Mouse (Mus musculus): ENCODE results near the gene Hist1h2bf. TPM values are rescaled to one million over a fixed set of nuclear protein-coding genes. Genes with fewer than 3 reads are reported as not detected.
A peak's percentile ranks its signal among the peaks of the same experiment; 100 is the strongest.
"Not testable (repeated sequence)": the region's sequence is repeated elsewhere in the genome, so short reads cannot be mapped to it uniquely, and the experiment has no call there.

The Hist1h2bf gene
- polyA plus RNA-seq, 1 experiment from 2014 or later, result 4.8 TPM

- DNase-seq (ENCODE audit: low spot score), result peak; percentile 80
- not testable (repeated sequence) for H3K27me3 ChIP-seq (replicated peaks; ENCODE audit: low read depth, poor library complexity, severe bottlenecking); H3K9me3 ChIP-seq; H3K36me3 ChIP-seq (replicated peaks)
- Histone ChIP-seq H3K4me1 (peaks cover 19% of the 10 kb centered on the region), H3K27ac (replicated peaks) (peak within 1 kb of the TSS; percentile 94), H3K4me3 (peak within 1 kb of the TSS; percentile 62)
- under 1% methylated on average over 42 of the region's 42 CpGs for WGBS
Measured at GRCm38 (mm10) chr13:23542999-23543607, 30.9 kb downstream of the Hist1h2bf start, which contains the start of gene Hist1h2bh. Gene Hist1h2bh, minus strand, starts transcription at chr13:23543392.

- H3K36me3 ChIP-seq (replicated peaks); H3K27me3 ChIP-seq (replicated peaks; ENCODE audit: low read depth, poor library complexity, severe bottlenecking); H3K9me3 ChIP-seq; DNase-seq (ENCODE audit: low spot score): not testable (repeated sequence)
- Histone ChIP-seq H3K4me1 (peaks cover 25% of the 10 kb centered on the region), H3K4me3 (peak overlapping the region; percentile 62), H3K27ac (replicated peaks) (peak overlapping the region; percentile 94)
- 7% methylated on average over 3 of the region's 3 CpGs for WGBS
Measured at GRCm38 (mm10) chr13:23542225-23542980, 31.6 kb downstream of the Hist1h2bf start.

- no peak overlapping the region for H3K27ac ChIP-seq (replicated peaks)
- H3K36me3 ChIP-seq (replicated peaks), result no peaks in the 10 kb centered on the region
- WGBS, result 88% methylated on average over 3 of the region's 3 CpGs
- peak overlapping the region; percentile 62 for H3K4me3 ChIP-seq
- H3K27me3 ChIP-seq (replicated peaks; ENCODE audit: low read depth, poor library complexity, severe bottlenecking), result no peaks in the 10 kb centered on the region
- no peaks in the 10 kb centered on the region for H3K9me3 ChIP-seq
- no peak for DNase-seq (ENCODE audit: low spot score)
- peaks cover 32% of the 10 kb centered on the region for H3K4me1 ChIP-seq
Measured at GRCm38 (mm10) chr13:23541497-23541896, 32.5 kb downstream of the Hist1h2bf start.

- H3K27ac ChIP-seq (replicated peaks); H3K9me3 ChIP-seq; H3K4me3 ChIP-seq; DNase-seq (ENCODE audit: low spot score); H3K27me3 ChIP-seq (replicated peaks; ENCODE audit: low read depth, poor library complexity, severe bottlenecking); H3K36me3 ChIP-seq (replicated peaks): not testable (repeated sequence)
- H3K4me1 ChIP-seq, result peaks cover 29% of the 10 kb centered on the region
- WGBS, result 67% methylated on average over 1 of the region's 1 CpGs
Measured at GRCm38 (mm10) chr13:23539821-23540220, 34.2 kb downstream of the Hist1h2bf start.

- Histone ChIP-seq H3K4me3 (peak overlapping the region; percentile 35; the same call in 1 of the 2 replicates), H3K9me3 (no peaks in the 10 kb centered on the region), H3K4me1 (peaks cover 31% of the 10 kb centered on the region), H3K27ac (replicated peaks) (peak overlapping the region; percentile 66), H3K27me3 (replicated peaks; ENCODE audit: low read depth, poor library complexity, severe bottlenecking) (no peaks in the 10 kb centered on the region), H3K36me3 (replicated peaks) (no peaks in the 10 kb centered on the region)
- 81% methylated on average over 5 of the region's 5 CpGs for WGBS
- DNase-seq (ENCODE audit: low spot score), result no peak
Measured at GRCm38 (mm10) chr13:23538249-23538648, 35.7 kb downstream of the Hist1h2bf start.

- 81% methylated on average over 3 of the region's 3 CpGs for WGBS
- Histone ChIP-seq H3K27ac (replicated peaks) (peak overlapping the region; percentile 94), H3K4me1 (peaks cover 38% of the 10 kb centered on the region), H3K4me3 (peak overlapping the region; percentile 60), H3K9me3 (no peaks in the 10 kb centered on the region), H3K27me3 (replicated peaks; ENCODE audit: low read depth, poor library complexity, severe bottlenecking) (no peaks in the 10 kb centered on the region), H3K36me3 (replicated peaks) (no peaks in the 10 kb centered on the region)
- DNase-seq (ENCODE audit: low spot score), result no peak
Measured at GRCm38 (mm10) chr13:23537006-23537710, 36.8 kb downstream of the Hist1h2bf start.

GRCm38 (mm10) chr13:23536076-23536822, 37.7 kb downstream of the Hist1h2bf start:
- Histone ChIP-seq H3K9me3 (no peaks in the 10 kb centered on the region), H3K36me3 (replicated peaks) (no peaks in the 10 kb centered on the region), H3K4me1 (peaks cover 35% of the 10 kb centered on the region), H3K27me3 (replicated peaks; ENCODE audit: low read depth, poor library complexity, severe bottlenecking) (no peaks in the 10 kb centered on the region), H3K4me3 (peak overlapping the region; percentile 60), H3K27ac (replicated peaks) (peak overlapping the region; percentile 94)
- no peak for DNase-seq (ENCODE audit: low spot score)
- 24% methylated on average over 7 of the region's 7 CpGs for WGBS

- peak; percentile 92 for DNase-seq (ENCODE audit: low spot score)
- Histone ChIP-seq H3K4me3 (peak within 1 kb of the TSS; percentile 60), H3K4me1 (peaks cover 35% of the 10 kb centered on the region), H3K27ac (replicated peaks) (peak within 1 kb of the TSS; percentile 94)
- H3K9me3 ChIP-seq; H3K27me3 ChIP-seq (replicated peaks; ENCODE audit: low read depth, poor library complexity, severe bottlenecking); H3K36me3 ChIP-seq (replicated peaks): not testable (repeated sequence)
- under 1% methylated on average over 53 of the region's 62 CpGs for WGBS
Measured at GRCm38 (mm10) chr13:23535137-23536075, 38.6 kb downstream of the Hist1h2bf start, which contains the start of gene Hist1h3g. Gene Hist1h3g, plus strand, starts transcription at chr13:23535422.

GRCm38 (mm10) chr13:23534368-23535131, 39.4 kb downstream of the Hist1h2bf start:
- DNase-seq (ENCODE audit: low spot score), result peak; percentile 59

GRCm38 (mm10) chr13:23533560-23534367, 40.2 kb downstream of the Hist1h2bf start, which contains the start of gene Hist1h2af:
Gene Hist1h2af, plus strand, starts transcription at chr13:23533906.
- peak; percentile 84 for DNase-seq (ENCODE audit: low spot score)
- H3K36me3 ChIP-seq (replicated peaks); H3K27me3 ChIP-seq (replicated peaks; ENCODE audit: low read depth, poor library complexity, severe bottlenecking); H3K9me3 ChIP-seq: not testable (repeated sequence)
- H3K4me3 ChIP-seq, result peak within 1 kb of the TSS; percentile 60
- under 1% methylated on average over 33 of the region's 53 CpGs for WGBS
- peak within 1 kb of the TSS; percentile 94 for H3K27ac ChIP-seq (replicated peaks)
- peaks cover 43% of the 10 kb centered on the region for H3K4me1 ChIP-seq

More at GRCm38 (mm10) chr13:23534368-23535131, 39.4 kb downstream of the Hist1h2bf start:
- no peaks in the 10 kb centered on the region for H3K36me3 ChIP-seq (replicated peaks)
- H3K4me1 ChIP-seq, result peaks cover 36% of the 10 kb centered on the region
- WGBS, result under 1% methylated on average over 15 of the region's 15 CpGs
- H3K9me3 ChIP-seq, result no peaks in the 10 kb centered on the region
- peak overlapping the region; percentile 60 for H3K4me3 ChIP-seq
- H3K27me3 ChIP-seq (replicated peaks; ENCODE audit: low read depth, poor library complexity, severe bottlenecking), result no peaks in the 10 kb centered on the region
- peak overlapping the region; percentile 94 for H3K27ac ChIP-seq (replicated peaks)
